Mouse (Mus musculus) layer of hippocampus, postnatal 25 days (tissue): ENCODE measurements at regions not wholly inside any gene's neighbourhood (a gene's known extent, or its start where the extent isn't known, plus 50 kb on each side); places are given as distances from the start of the nearest gene placed in this dataset.

Experiments used
- DNase-seq, 2 experiments: peaks; one replicate each; pipeline ENCODE4 v3.0.0; 2022; ENCODE audit warnings: mixed read lengths in 2 of 2, low spot score in 1 of 2; ENCODE audit errors: extremely low spot score in 1 of 2

GRCm38 (mm10) chr4:54282934-54283333, 457.1 kb downstream of the Tmem38b start:
- DNase-seq: no peak

GRCm38 (mm10) chr4:54313804-54314203, 488.0 kb downstream of the Tmem38b start:
- DNase-seq: no peak

- no peak for DNase-seq
Measured at GRCm38 (mm10) chr4:54324851-54325250, 499.0 kb downstream of the Tmem38b start.

GRCm38 (mm10) chr4:54328273-54328672, 502.4 kb downstream of the Tmem38b start:
- no peak for DNase-seq

GRCm38 (mm10) chr4:54328711-54329427, 503.0 kb downstream of the Tmem38b start:
- DNase-seq: peak in 1 of 2 experiments; percentile 27

- no peak for DNase-seq
Measured at GRCm38 (mm10) chr4:54330686-54331085, 504.8 kb downstream of the Tmem38b start.

GRCm38 (mm10) chr4:54331588-54332211, 505.9 kb downstream of the Tmem38b start:
- DNase-seq: no peak

- DNase-seq: no peak
Measured at GRCm38 (mm10) chr4:54332261-54332660, 506.4 kb downstream of the Tmem38b start.

- DNase-seq: no peak
Measured at GRCm38 (mm10) chr4:54338556-54338955, 512.7 kb downstream of the Tmem38b start.

- DNase-seq: no peak
Measured at GRCm38 (mm10) chr4:54340106-54340505, 514.3 kb downstream of the Tmem38b start.

GRCm38 (mm10) chr4:54353657-54354390, 528.0 kb downstream of the Tmem38b start:
- DNase-seq: no peak

GRCm38 (mm10) chr4:54354391-54354726, 528.5 kb downstream of the Tmem38b start:
- no peak for DNase-seq

- DNase-seq: no peak
Measured at GRCm38 (mm10) chr4:54355381-54356040, 529.7 kb downstream of the Tmem38b start.

GRCm38 (mm10) chr4:54356041-54356427, 530.2 kb downstream of the Tmem38b start:
- no peak for DNase-seq

- DNase-seq: no peak
Measured at GRCm38 (mm10) chr4:54370909-54371308, 545.1 kb downstream of the Tmem38b start.

GRCm38 (mm10) chr4:54371418-54371957, 545.6 kb downstream of the Tmem38b start:
- no peak for DNase-seq

- DNase-seq: no peak
Measured at GRCm38 (mm10) chr4:54373606-54374005, 547.8 kb downstream of the Tmem38b start.

- no peak for DNase-seq
Measured at GRCm38 (mm10) chr4:54374457-54374856, 548.6 kb downstream of the Tmem38b start.

- no peak for DNase-seq
Measured at GRCm38 (mm10) chr4:54387460-54387859, 557.4 kb upstream of the Zfp462 start.

- DNase-seq: no peak
Measured at GRCm38 (mm10) chr4:54391536-54392208, 553.2 kb upstream of the Zfp462 start.
